Mouse (Mus musculus): ENCODE results near the gene Tbc1d9.

DNA sequence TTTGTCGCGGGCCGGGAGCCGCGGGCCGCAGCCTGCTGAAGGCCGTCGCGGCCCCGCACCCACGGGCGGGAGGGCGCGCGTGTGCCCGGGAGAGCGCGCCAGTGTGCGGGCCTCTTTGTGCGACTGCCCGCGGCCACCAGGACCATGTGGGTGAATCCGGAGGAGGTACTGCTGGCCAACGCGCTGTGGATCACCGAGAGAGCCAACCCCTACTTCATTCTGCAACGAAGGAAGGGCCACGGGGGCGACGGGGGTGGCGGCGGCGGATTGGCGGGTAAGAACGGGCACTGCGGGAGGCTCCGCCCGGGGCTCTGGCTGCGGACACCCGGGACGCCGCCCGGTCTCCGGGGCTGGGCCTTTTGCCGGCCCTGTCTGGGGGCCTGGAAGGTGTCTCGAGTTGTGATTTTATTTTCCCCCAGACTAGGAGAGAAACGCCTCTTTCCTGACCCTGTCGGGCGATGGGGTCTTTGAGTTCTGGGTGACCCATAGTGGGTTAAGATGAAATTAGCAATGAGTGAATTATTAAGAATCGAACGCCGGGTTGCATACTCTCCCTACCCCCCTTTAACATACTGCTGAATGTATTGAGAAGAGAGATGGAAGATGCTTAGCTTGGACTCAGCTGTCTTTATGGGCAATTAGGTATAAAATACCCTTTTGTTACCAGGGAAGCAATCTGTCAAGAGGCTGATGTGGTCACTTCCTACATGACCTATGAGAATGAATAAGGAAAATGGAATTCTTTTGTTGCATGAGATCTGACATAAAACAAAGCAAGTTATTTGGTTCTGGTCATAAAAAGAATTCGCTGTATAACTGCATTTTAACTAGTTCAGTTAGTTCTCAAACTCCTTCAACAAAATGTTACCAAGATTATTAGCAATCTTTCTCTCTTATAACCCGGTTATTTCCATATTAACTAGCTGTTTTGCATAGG, 1.0 kb downstream of the Tbc1d9 start, which contains the start of gene Gm10645:
- TF ChIP-seq CTCF (IDR thresholded peaks at IDR 0.05; ENCODE audit: low read depth, low read length) (no peak), POLR2A (IDR thresholded peaks at IDR 0.05; ENCODE audit: extremely low read depth, insufficient read depth, low read length) (no peak)

Data from liver, adult 2 months (tissue).